In the genomic region with DNA sequence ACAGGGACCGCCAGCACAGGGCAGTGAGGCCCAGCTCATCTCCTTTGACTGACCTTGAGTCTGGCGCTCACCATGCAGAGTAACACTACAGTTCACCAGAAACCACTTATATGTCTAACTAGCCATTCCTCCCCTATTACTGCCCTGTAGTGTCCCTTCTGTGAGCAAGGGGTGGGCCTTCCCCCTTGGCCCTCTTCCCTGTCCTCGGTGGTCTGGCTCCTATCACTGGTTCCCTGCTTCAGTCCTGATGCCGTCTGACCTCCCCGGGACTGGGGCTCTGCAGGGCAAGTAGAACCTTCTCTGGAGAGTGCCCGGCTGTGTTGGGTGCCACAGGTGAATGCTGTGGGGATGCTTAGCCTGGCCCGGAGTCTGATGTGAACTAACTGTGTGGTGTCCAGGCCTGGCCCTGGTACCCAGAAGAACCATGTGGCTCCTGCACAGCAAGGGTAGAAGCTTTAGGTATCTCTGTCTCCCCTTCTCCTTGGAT, we compare ENCODE assay signal across 8 mouse cellular contexts. TPM values are rescaled to one million over a fixed set of nuclear protein-coding genes. Genes with fewer than 3 reads are reported as not detected.
DNase-seq lines count a peak whose midpoint lies in the region; ATAC-seq and TF ChIP-seq lines count a peak whose summit lies in the region.

No protein-coding gene starts in this region.

- H3K4me1 ChIP-seq in neural tube, embryonic 11.5 days (ENCODE audit: control insufficient read depth, insufficient read depth, low read length): peaks cover 9% of the 10 kb centered on the region
- H3K4me1 ChIP-seq in liver, embryonic 12.5 days: peaks cover 55% of the 10 kb centered on the region
- H3K4me1 ChIP-seq in stomach, postnatal 0 days (replicated peaks; ENCODE audit: control insufficient read depth, insufficient read depth): no peaks in the 10 kb centered on the region; the same call in 1 of the 2 replicates
- H3K4me1 ChIP-seq in thymus, adult 2 months (replicated peaks; ENCODE audit: control insufficient read depth, insufficient read depth, low read length): peaks cover 14% of the 10 kb centered on the region

- peak overlapping the region; percentile 98; the same call in 1 of the 2 replicates for H3K4me3 ChIP-seq in neural tube, embryonic 11.5 days (ENCODE audit: low read depth, low read length)
- peak overlapping the region; percentile 95 for H3K4me3 ChIP-seq in liver, embryonic 12.5 days
- H3K4me3 ChIP-seq in stomach, postnatal 0 days (ENCODE audit: low read depth, low read length): no peak overlapping the region
- H3K4me3 ChIP-seq in thymus, adult 2 months (ENCODE audit: control insufficient read depth, insufficient read depth, low read length): no peak overlapping the region

- peaks cover 38% of the 10 kb centered on the region for H3K36me3 ChIP-seq in neural tube, embryonic 11.5 days (ENCODE audit: control insufficient read depth, insufficient read depth, low read length)
- H3K36me3 ChIP-seq in liver, embryonic 12.5 days: peaks cover 83% of the 10 kb centered on the region
- H3K36me3 ChIP-seq in stomach, postnatal 0 days (ENCODE audit: control insufficient read depth, insufficient read depth, low read length): peaks cover 34% of the 10 kb centered on the region
- H3K36me3 ChIP-seq in thymus, adult 2 months (ENCODE audit: control insufficient read depth, insufficient read depth, low read length): peaks cover 26% of the 10 kb centered on the region

- TF ChIP-seq EP300 in stomach, postnatal 0 days (optimal IDR thresholded peaks at IDR 0.05): no peak

- H3K9me3 ChIP-seq in neural tube, embryonic 11.5 days (ENCODE audit: control insufficient read depth, low read length): no peaks in the 10 kb centered on the region
- H3K9me3 ChIP-seq in liver, embryonic 12.5 days (replicated peaks): no peaks in the 10 kb centered on the region
- no peaks in the 10 kb centered on the region for H3K9me3 ChIP-seq in stomach, postnatal 0 days (ENCODE audit: control insufficient read depth, low read length)

- TF ChIP-seq POLR2A in thymus, adult 2 months (IDR thresholded peaks at IDR 0.05; ENCODE audit: control insufficient read depth, extremely low read depth, insufficient read depth, low read length, poor library complexity): no peak

- peak; percentile 47 for DNase-seq in cerebellum, adult 11-12 months
- DNase-seq in cerebellum, adult 11 months: no peak
- DNase-seq in neural tube, embryonic 11.5 days (ENCODE audit: low spot score): no peak
- DNase-seq in neural tube, embryonic 10.5 days (ENCODE audit: extremely low spot score, low spot score): no peak
- DNase-seq in stomach, postnatal 0 days (ENCODE audit: low spot score): no peak
- DNase-seq in ovary, postnatal 10 days (ENCODE audit: low spot score): no peak
- DNase-seq in thymus, adult 2 months: no peak

- peak overlapping the region; percentile 81; the same call in 1 of the 2 replicates for H3K27ac ChIP-seq in neural tube, embryonic 11.5 days (ENCODE audit: low read depth, low read length)
- H3K27ac ChIP-seq in liver, embryonic 12.5 days: peak overlapping the region; percentile 80
- H3K27ac ChIP-seq in stomach, postnatal 0 days (replicated peaks): peak overlapping the region; percentile 75; the same call in 1 of the 2 replicates
- H3K27ac ChIP-seq in thymus, adult 2 months (ENCODE audit: control insufficient read depth, insufficient read depth, low read length): no peak overlapping the region; the same call in 1 of the 2 replicates

- 91% methylated on average over 7 of the region's 7 CpGs for WGBS in neural tube, embryonic 11.5 days
- 82% methylated on average over 7 of the region's 7 CpGs for WGBS in liver, embryonic 12.5 days (ENCODE audit: insufficient replicate concordance)
- WGBS in stomach, postnatal 0 days: 83% methylated on average over 7 of the region's 7 CpGs
- 93% methylated on average over 7 of the region's 7 CpGs for WGBS in thymus, adult 2 months

- TF ChIP-seq CTCF in stomach, postnatal 0 days (IDR thresholded peaks at IDR 0.05; ENCODE audit: low read depth): no peak
- TF ChIP-seq CTCF in thymus, adult 2 months (IDR thresholded peaks at IDR 0.05; ENCODE audit: borderline replicate concordance, control insufficient read depth, extremely low read depth, insufficient read depth, low read length, poor library complexity): no peak

- no peaks in the 10 kb centered on the region for H3K27me3 ChIP-seq in neural tube, embryonic 11.5 days (ENCODE audit: control insufficient read depth, insufficient read depth, low read length)
- no peaks in the 10 kb centered on the region for H3K27me3 ChIP-seq in liver, embryonic 12.5 days (replicated peaks)
- no peaks in the 10 kb centered on the region for H3K27me3 ChIP-seq in stomach, postnatal 0 days (ENCODE audit: control insufficient read depth, insufficient read depth, low read length)
- no peaks in the 10 kb centered on the region for H3K27me3 ChIP-seq in thymus, adult 2 months (ENCODE audit: control insufficient read depth, insufficient read depth, low read length)

- peak overlapping the region; percentile 73 for H3K9ac ChIP-seq in neural tube, embryonic 11.5 days (ENCODE audit: low read length)
- peak overlapping the region; percentile 93 for H3K9ac ChIP-seq in liver, embryonic 12.5 days
- H3K9ac ChIP-seq in stomach, postnatal 0 days (ENCODE audit: low read length): peak overlapping the region; percentile 89; the same call in 1 of the 2 replicates

- peak overlapping the region; percentile 75 for H3K4me2 ChIP-seq in neural tube, embryonic 11.5 days (ENCODE audit: low read depth)
- peak overlapping the region; percentile 90 for H3K4me2 ChIP-seq in liver, embryonic 12.5 days
- no peak overlapping the region; the same call in 1 of the 2 replicates for H3K4me2 ChIP-seq in stomach, postnatal 0 days (replicated peaks; ENCODE audit: low read depth)

- no peak for ATAC-seq in neural tube, embryonic 11.5 days (ENCODE audit: insufficient read depth, low FRiP score, low TSS enrichment)
- ATAC-seq in liver, embryonic 12.5 days: no peak
- no peak for ATAC-seq in stomach, postnatal 0 days (ENCODE audit: low FRiP score, low TSS enrichment)

RNA-seq across cellular contexts. Expression of a gene that starts 0.9 kb away (rescaled TPM):
- 142 and 145 TPM in 2 replicates for polyA plus RNA-seq in neural tube, embryonic 11.5 days (2014; fragmentation: Nextera tagmentation; extraction: Ambion mirVana)
- polyA plus RNA-seq in liver, embryonic 12.5 days (2016; fragmentation: Nextera tagmentation; extraction: Ambion mirVana): 161 and 166 TPM in 2 replicates
- 133 and 134 TPM in 2 replicates for polyA plus RNA-seq in stomach, postnatal 0 days (2015; fragmentation: Nextera tagmentation; extraction: Ambion mirVana)
- polyA plus RNA-seq in thymus, adult 2 months (2012; rRNA removed): 89.6 and 92.3 TPM in 2 replicates

RNA-seq across cellular contexts. Expression of a gene that starts 8.1 kb away (rescaled TPM):
- polyA plus RNA-seq in neural tube, embryonic 11.5 days (2014; fragmentation: Nextera tagmentation; extraction: Ambion mirVana): 41.4 and 49.5 TPM in 2 replicates
- polyA plus RNA-seq in liver, embryonic 12.5 days (2016; fragmentation: Nextera tagmentation; extraction: Ambion mirVana): 47.0 and 54.9 TPM in 2 replicates
- polyA plus RNA-seq in stomach, postnatal 0 days (2015; fragmentation: Nextera tagmentation; extraction: Ambion mirVana): 86.1 and 94.0 TPM in 2 replicates
- polyA plus RNA-seq in thymus, adult 2 months (2012; rRNA removed): 102 and 103 TPM in 2 replicates

RNA-seq across cellular contexts. Expression of a gene that starts 16.1 kb away (rescaled TPM):
- polyA plus RNA-seq in neural tube, embryonic 11.5 days (2014; fragmentation: Nextera tagmentation; extraction: Ambion mirVana): 61.2 and 65.7 TPM in 2 replicates
- 22.3 and 24.2 TPM in 2 replicates for polyA plus RNA-seq in liver, embryonic 12.5 days (2016; fragmentation: Nextera tagmentation; extraction: Ambion mirVana)
- polyA plus RNA-seq in stomach, postnatal 0 days (2015; fragmentation: Nextera tagmentation; extraction: Ambion mirVana): 24.4 and 30.6 TPM in 2 replicates
- 25.9 and 28.4 TPM in 2 replicates for polyA plus RNA-seq in thymus, adult 2 months (2012; rRNA removed)

RNA-seq across cellular contexts. Expression of a gene that starts 25.6 kb away (rescaled TPM):
- 26.4 and 29.0 TPM in 2 replicates for polyA plus RNA-seq in neural tube, embryonic 11.5 days (2014; fragmentation: Nextera tagmentation; extraction: Ambion mirVana)
- 31.3 and 32.3 TPM in 2 replicates for polyA plus RNA-seq in liver, embryonic 12.5 days (2016; fragmentation: Nextera tagmentation; extraction: Ambion mirVana)
- 13.3 and 18.2 TPM in 2 replicates for polyA plus RNA-seq in stomach, postnatal 0 days (2015; fragmentation: Nextera tagmentation; extraction: Ambion mirVana)
- 25.6 and 30.1 TPM in 2 replicates for polyA plus RNA-seq in thymus, adult 2 months (2012; rRNA removed)

RNA-seq across cellular contexts. Expression of a gene that starts 25.6 kb away (rescaled TPM):
- 12.0 and 14.4 TPM in 2 replicates for polyA plus RNA-seq in neural tube, embryonic 11.5 days (2014; fragmentation: Nextera tagmentation; extraction: Ambion mirVana)
- 8.1 and 9.6 TPM in 2 replicates for polyA plus RNA-seq in liver, embryonic 12.5 days (2016; fragmentation: Nextera tagmentation; extraction: Ambion mirVana)
- 18.2 and 19.8 TPM in 2 replicates for polyA plus RNA-seq in stomach, postnatal 0 days (2015; fragmentation: Nextera tagmentation; extraction: Ambion mirVana)
- polyA plus RNA-seq in thymus, adult 2 months (2012; rRNA removed): 15.5 and 17.3 TPM in 2 replicates

Comparison
In these comparisons a context has a peak if more than half of its experiments do, and no peak if none do; other contexts are left out.
1. H3K4me3 ChIP-seq: peak in neural tube, embryonic 11.5 days (single experiment) and liver, embryonic 12.5 days (single experiment); none in stomach, postnatal 0 days (single experiment) and thymus, adult 2 months (single experiment).
2. Peak in every context shown above with its lines, with median percentiles within 50 percentile points of each other: H3K9ac ChIP-seq.